In genomic region chr6:115481603-115482002, GRCm38 (mm10) we compare ENCODE assay signal across 26 mouse cellular contexts.
DNase-seq lines count a peak whose midpoint lies in the region; ATAC-seq and TF ChIP-seq lines count a peak whose summit lies in the region.
"Had no signal": no experiment of that assay in that cellular context is flagged by ENCODE, and none has a peak within 500 bp of the region (broad histone marks: within the 10 kb centered on the region; RNA-seq: fewer than 3 reads in every experiment).

No protein-coding gene starts in this region.

- TF ChIP-seq CTCF in layer of hippocampus, adult 2 months (conservative IDR thresholded peaks at IDR 0.05), result 0 out of 2 replicates have a peak, but pooled peaks have one; percentile 14

- no peak overlapping the region for H3K4me3 ChIP-seq in layer of hippocampus, adult 2 months
- H3K4me3 ChIP-seq: embryonic facial prominence, embryonic 13.5 days; erythroblast, embryonic 14.5 days; heart, embryonic 15.5 days; hindbrain, embryonic 15.5 days; liver, embryonic 15.5 days had no signal

- peak; percentile 83 for DNase-seq in heart, adult 11 months
- DNase-seq in heart, postnatal 4 days, result no peak
- no peak for DNase-seq in layer of hippocampus, adult 2 months (ENCODE audit: low spot score in 2 of 2)
- DNase-seq in layer of hippocampus, adult 9-11 months, result no peak
- no peak for DNase-seq in thymus, postnatal 0 days (ENCODE audit: low spot score)
- DNase-seq in lung, postnatal 36 days, result no peak
- DNase-seq: adrenal gland, postnatal 10 days; cerebellum, adult 18-20 months; cerebellum, postnatal 10 days; forebrain, postnatal 0 days; kidney, adult 2 months; kidney, postnatal 10 days; liver; lung, embryonic 14.5 days; lung, postnatal 14 days; right cerebral cortex, postnatal 25 days; spleen, adult 18-20 months; thymus, postnatal 14 days had no signal

- H3K27ac ChIP-seq in layer of hippocampus, adult 2 months, result no peak overlapping the region
- H3K27ac ChIP-seq: embryonic facial prominence, embryonic 13.5 days; hindbrain, embryonic 15.5 days; liver, embryonic 15.5 days had no signal

- 0 out of 2 replicates have a peak, but pooled peaks have one; percentile 17 for ATAC-seq in megakaryocyte-erythroid progenitor cell, adult 5-6 weeks (replicated peaks; ENCODE audit: low FRiP score, low TSS enrichment, poor library complexity, severe bottlenecking)
- ATAC-seq: forebrain, postnatal 0 days; inflammation-experienced regulatory T-cells, adult 6 months; Patski had no signal
